Mouse (Mus musculus) limb, embryonic 10.5 days (tissue): ENCODE results near the gene Dpt. TPM values are rescaled to one million over a fixed set of nuclear protein-coding genes. Genes with fewer than 3 reads are reported as not detected.
A peak's percentile ranks its signal among the peaks of the same experiment; 100 is the strongest.
"Not testable (repeated sequence)": the region's sequence is repeated elsewhere in the genome, so short reads cannot be mapped to it uniquely, and the experiment has no call there.

ENCODE experiments used
- DNase-seq: peaks from one replicate; pipeline ENCODE4 v3.0.0-alpha.2; 2017; ENCODE audit warnings: low spot score
- H3K27ac ChIP-seq: fragments of 300-500 bp; sonication (generic); 2 replicates; pipeline ENCODE4 v1.5.1; 2016; ENCODE audit warnings: mild to moderate bottlenecking
- H3K27me3 ChIP-seq: fragments of 300-500 bp; sonication (generic); 2 replicates; pipeline ENCODE4 v1.6.1; 2016; ENCODE audit warnings: low read depth, mild to moderate bottlenecking; ENCODE audit not compliant: poor library complexity, severe bottlenecking
- H3K36me3 ChIP-seq: fragments of 300-500 bp; sonication (generic); 2 replicates; pipeline ENCODE4 v1.6.1; 2016; ENCODE audit warnings: mild to moderate bottlenecking, moderate library complexity
- H3K4me1 ChIP-seq: fragments of 300-500 bp; sonication (generic); 2 replicates; pipeline ENCODE4 v1.6.1; 2016
- H3K4me3 ChIP-seq: fragments of 300-500 bp; sonication (generic); 2 replicates; pipeline ENCODE4 v1.5.1; 2016; ENCODE audit warnings: mild to moderate bottlenecking, moderate library complexity
- H3K9me3 ChIP-seq: fragments of 300-500 bp; sonication (generic); replicated peaks from 2 replicates; pipeline ENCODE4 v1.6.1; 2016; ENCODE audit warnings: mild to moderate bottlenecking
- WGBS: fragments of 180-500 bp; shearing (Covaris S2); methylation state at CpG from one replicate; pipeline ENCODE4 v1.1.7; 2016; 5-methylcytosine and 5-hydroxymethylcytosine counted together
- polyA plus RNA-seq: library from polyadenylated mRNA; unstranded; fragments of >200 nt; fragmentation: Nextera tagmentation; extraction: Ambion mirVana; gene quantifications from 2 replicates; pipeline ENCODE4 v1.2.1, GENCODE M21; 2016

Gene Dpt
- polyA plus RNA-seq, 1 experiment from 2014 or later = 0.16 TPM

- no peak for DNase-seq
- Histone ChIP-seq H3K27ac (no peak overlapping the region), H3K4me1 (no peaks in the 10 kb centered on the region), H3K36me3 (no peaks in the 10 kb centered on the region), H3K27me3 (no peaks in the 10 kb centered on the region), H3K9me3 (no peaks in the 10 kb centered on the region), H3K4me3 (no peak overlapping the region)
- WGBS = 40% methylated on average over 1 of the region's 1 CpGs
Measured at GRCm38 (mm10) chr1:164829881-164830280, 33.4 kb downstream of the Dpt start.

- Histone ChIP-seq H3K36me3 (no peaks in the 10 kb centered on the region), H3K4me1 (no peaks in the 10 kb centered on the region), H3K9me3 (no peaks in the 10 kb centered on the region), H3K27ac (no peak overlapping the region), H3K4me3 (no peak overlapping the region), H3K27me3 (no peaks in the 10 kb centered on the region)
- 92% methylated on average over 5 of the region's 5 CpGs for WGBS
- DNase-seq = no peak
Measured at GRCm38 (mm10) chr1:164832459-164832858, 36.0 kb downstream of the Dpt start.

- Histone ChIP-seq H3K9me3 (no peaks in the 10 kb centered on the region), H3K27ac (no peak overlapping the region), H3K4me3 (no peak overlapping the region), H3K36me3 (no peaks in the 10 kb centered on the region), H3K4me1 (no peaks in the 10 kb centered on the region), H3K27me3 (no peaks in the 10 kb centered on the region)
- no peak for DNase-seq
- WGBS = 93% methylated on average over 7 of the region's 7 CpGs
Measured at GRCm38 (mm10) chr1:164848616-164849265, 52.3 kb downstream of the Dpt start.

DNA sequence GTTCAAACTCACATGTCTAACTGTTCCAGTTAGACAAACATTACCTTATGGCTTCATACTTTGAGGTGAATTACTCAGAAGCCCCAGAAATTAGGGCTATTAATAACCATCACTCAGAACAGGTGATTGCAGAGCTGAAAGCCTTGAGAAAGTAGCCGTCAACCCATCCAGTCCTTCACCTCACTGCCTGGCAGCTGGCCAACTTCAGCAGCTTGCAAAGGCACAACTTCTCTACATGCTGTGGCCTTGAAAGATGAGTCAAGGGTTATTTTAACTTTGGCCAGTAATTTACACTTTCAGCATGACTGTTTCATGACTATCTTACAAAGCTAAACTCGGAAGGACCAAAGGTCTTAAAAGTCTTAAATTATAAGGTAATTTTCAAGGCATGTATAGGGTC is 59.3 kb downstream of the Dpt start:
- not testable (repeated sequence) for H3K4me1 ChIP-seq, H3K36me3 ChIP-seq, H3K27me3 ChIP-seq, H3K9me3 ChIP-seq, H3K4me3 ChIP-seq, H3K27ac ChIP-seq, DNase-seq
- WGBS = 86% methylated on average over 2 of the region's 2 CpGs

GRCm38 (mm10) chr1:164859952-164860351 is 63.5 kb downstream of the Dpt start:
- Histone ChIP-seq H3K4me1 (no peaks in the 10 kb centered on the region), H3K4me3 (no peak overlapping the region), H3K27me3 (no peaks in the 10 kb centered on the region), H3K36me3 (no peaks in the 10 kb centered on the region), H3K27ac (no peak overlapping the region), H3K9me3 (no peaks in the 10 kb centered on the region)
- DNase-seq = no peak
- 79% methylated on average over 11 of the region's 11 CpGs for WGBS

- whole genome bisulfite sequencing = 90% methylated on average over 2 of the region's 2 CpGs
- DNase-seq = no peak
Measured at GRCm38 (mm10) chr1:164860782-164861181, 64.3 kb downstream of the Dpt start.

DNA sequence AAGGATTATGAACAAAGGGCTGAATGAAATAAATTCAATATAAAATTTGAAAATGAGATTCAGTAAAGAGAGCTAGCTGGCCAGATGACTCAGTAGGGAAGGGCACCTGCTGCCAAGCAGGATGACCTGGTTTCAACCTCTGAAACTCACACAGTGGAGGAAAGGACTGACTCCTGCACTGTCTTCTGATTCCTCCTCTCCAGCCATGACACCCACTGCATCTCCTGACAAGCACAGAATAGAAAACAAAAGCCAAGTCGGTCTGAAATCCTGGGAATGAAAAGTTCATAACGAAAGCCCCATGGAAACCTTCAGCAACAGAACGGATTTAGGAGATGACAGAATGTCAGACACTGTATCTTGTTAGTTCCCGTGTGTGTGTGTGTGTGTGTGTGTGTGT is 65.1 kb downstream of the Dpt start:
- WGBS = 89% methylated on average over 4 of the region's 4 CpGs
- Histone ChIP-seq H3K9me3 (no peaks in the 10 kb centered on the region), H3K27me3 (no peaks in the 10 kb centered on the region), H3K27ac (no peak overlapping the region), H3K4me3 (no peak overlapping the region), H3K36me3 (no peaks in the 10 kb centered on the region), H3K4me1 (no peaks in the 10 kb centered on the region)
- no peak for DNase-seq

More at GRCm38 (mm10) chr1:164860782-164861181, 64.3 kb downstream of the Dpt start:
- Histone ChIP-seq H3K4me3 (no peak overlapping the region), H3K9me3 (no peaks in the 10 kb centered on the region), H3K4me1 (no peaks in the 10 kb centered on the region), H3K27me3 (no peaks in the 10 kb centered on the region), H3K36me3 (no peaks in the 10 kb centered on the region), H3K27ac (no peak overlapping the region)

- WGBS = 80% methylated on average over 12 of the region's 12 CpGs
- H3K4me3 ChIP-seq = no peak overlapping the region
- H3K27ac ChIP-seq = no peak overlapping the region
- no peaks in the 10 kb centered on the region for H3K9me3 ChIP-seq
- no peaks in the 10 kb centered on the region for H3K4me1 ChIP-seq
- H3K27me3 ChIP-seq = no peaks in the 10 kb centered on the region
- H3K36me3 ChIP-seq = no peaks in the 10 kb centered on the region
- no peak for DNase-seq
Measured at GRCm38 (mm10) chr1:164862946-164863883, 66.8 kb downstream of the Dpt start.

GRCm38 (mm10) chr1:164864666-164865065 is 68.2 kb downstream of the Dpt start:
- WGBS = 88% methylated on average over 3 of the region's 3 CpGs

DNA sequence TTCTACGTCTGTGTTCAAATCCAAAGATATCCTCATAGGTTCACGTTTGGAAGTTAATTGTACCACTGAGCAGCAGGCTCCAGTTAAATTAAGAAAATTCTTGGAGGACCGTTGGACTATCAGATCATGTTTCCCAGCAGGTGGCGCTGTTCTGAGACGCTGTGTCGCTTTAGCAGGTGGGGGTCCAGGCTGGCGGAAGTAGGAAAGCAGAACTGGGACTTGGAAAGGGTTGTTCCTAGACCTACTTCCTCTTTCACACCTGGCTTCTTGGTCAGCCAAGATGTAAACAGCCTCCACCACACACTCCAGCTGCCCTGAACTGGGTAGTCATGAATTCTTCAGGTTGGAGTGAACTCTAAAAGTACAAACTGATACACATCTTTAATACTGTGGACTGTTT is 74.2 kb downstream of the Dpt start:
- Histone ChIP-seq H3K27ac (no peak overlapping the region), H3K27me3 (no peaks in the 10 kb centered on the region), H3K4me3 (no peak overlapping the region), H3K36me3 (no peaks in the 10 kb centered on the region), H3K4me1 (no peaks in the 10 kb centered on the region), H3K9me3 (no peaks in the 10 kb centered on the region)
- 47% methylated on average over 7 of the region's 7 CpGs for whole genome bisulfite sequencing
- DNase-seq = peak; percentile 56

More at GRCm38 (mm10) chr1:164864666-164865065, 68.2 kb downstream of the Dpt start:
- H3K36me3 ChIP-seq = no peaks in the 10 kb centered on the region
- DNase-seq = no peak
- no peak overlapping the region for H3K4me3 ChIP-seq
- H3K27ac ChIP-seq = no peak overlapping the region
- H3K9me3 ChIP-seq = no peaks in the 10 kb centered on the region
- H3K27me3 ChIP-seq = no peaks in the 10 kb centered on the region
- no peaks in the 10 kb centered on the region for H3K4me1 ChIP-seq

Other genes starting within 250 kb of the Dpt start
- not detected in 2 replicates for gene Xcl1, start 138.9 kb downstream of the Dpt start, polyA plus RNA-seq